Mouse (Mus musculus) lung, embryonic 15.5 days (tissue): ENCODE data around the gene Mcl1. TPM values are rescaled to one million over a fixed set of nuclear protein-coding genes. Genes with fewer than 3 reads are reported as not detected.
A peak's percentile ranks its signal among the peaks of the same experiment; 100 is the strongest.

Experiments used
- ATAC-seq: fragments of 200-750 bp; cut with Nextera tagmentation; 2 replicates; pipeline ENCODE4 v1.8.0; 2017; ENCODE audit warnings: moderate number of reproducible peaks, borderline replicate concordance; ENCODE audit not compliant: low FRiP score, low TSS enrichment; ENCODE audit errors: extremely low read depth
- H3K27ac ChIP-seq: fragments of 300-500 bp; sonication (generic); 2 replicates; pipeline ENCODE4 v1.5.1; 2015; ENCODE audit warnings: moderate library complexity, mild to moderate bottlenecking, inconsistent platforms
- H3K27me3 ChIP-seq: fragments of 300-500 bp; sonication (generic); 2 replicates; pipeline ENCODE4 v1.6.1; 2015; ENCODE audit warnings: inconsistent platforms
- H3K36me3 ChIP-seq: fragments of 300-500 bp; sonication (generic); 2 replicates; pipeline ENCODE4 v1.6.1; 2015; ENCODE audit warnings: inconsistent platforms
- H3K4me1 ChIP-seq: fragments of 300-500 bp; sonication (generic); 2 replicates; pipeline ENCODE4 v1.6.1; 2015; ENCODE audit warnings: inconsistent platforms
- H3K4me2 ChIP-seq: fragments of 300-500 bp; sonication (generic); 2 replicates; pipeline ENCODE4 v1.6.1; 2015; ENCODE audit warnings: inconsistent platforms, mild to moderate bottlenecking, moderate library complexity
- H3K4me3 ChIP-seq: fragments of 300-500 bp; sonication (generic); 2 replicates; pipeline ENCODE4 v1.5.1; 2015; ENCODE audit warnings: mild to moderate bottlenecking, inconsistent platforms
- H3K9ac ChIP-seq: fragments of 300-500 bp; sonication (generic); 2 replicates; pipeline ENCODE4 v1.6.1; 2015; ENCODE audit warnings: inconsistent platforms
- H3K9me3 ChIP-seq: fragments of 300-500 bp; sonication (generic); 2 replicates; pipeline ENCODE4 v1.6.1; 2016; ENCODE audit warnings: inconsistent platforms
- WGBS: fragments of 180-500 bp; shearing (Covaris S2); methylation state at CpG from one replicate; pipeline ENCODE4 v1.1.7; 2015; 5-methylcytosine and 5-hydroxymethylcytosine counted together
- polyA plus RNA-seq: library from polyadenylated mRNA; unstranded; fragments of >200 nt; fragmentation: Nextera tagmentation; extraction: Ambion mirVana; gene quantifications from 2 replicates; pipeline ENCODE4 v1.2.1, GENCODE M21; 2015

The Mcl1 gene
- polyA plus RNA-seq, 1 experiment from 2014 or later, result 64.5 TPM

- H3K27ac ChIP-seq, result peak overlapping the region; percentile 95
- H3K27me3 ChIP-seq, result no peaks in the 10 kb centered on the region
- WGBS, result 34% methylated on average over 3 of the region's 3 CpGs
- ATAC-seq, result no peak
- no peaks in the 10 kb centered on the region for H3K9me3 ChIP-seq
- H3K36me3 ChIP-seq, result peaks cover 12% of the 10 kb centered on the region; the same call in 1 of the 2 replicates
- peak overlapping the region; percentile 40; the same call in 1 of the 2 replicates for H3K4me2 ChIP-seq
- peaks cover 73% of the 10 kb centered on the region for H3K4me1 ChIP-seq
- H3K4me3 ChIP-seq, result no peak overlapping the region
- H3K9ac ChIP-seq, result 0 out of 2 replicates have a peak overlapping the region, but pooled peaks have one; percentile 0
These were observed 13.9 kb downstream of the Mcl1 start for GRCm38 (mm10) chr3:95672461-95672860.

- Histone ChIP-seq H3K9ac (peak overlapping the region; percentile 11; the same call in 1 of the 2 replicates), H3K36me3 (peaks cover 12% of the 10 kb centered on the region; the same call in 1 of the 2 replicates), H3K4me2 (peak overlapping the region; percentile 40), H3K9me3 (no peaks in the 10 kb centered on the region), H3K4me3 (no peak overlapping the region; the same call in 1 of the 2 replicates), H3K27ac (peak overlapping the region; percentile 95), H3K4me1 (peaks cover 67% of the 10 kb centered on the region), H3K27me3 (no peaks in the 10 kb centered on the region)
- 22% methylated on average over 10 of the region's 10 CpGs for WGBS
- ATAC-seq, result no peak
These were observed 14.5 kb downstream of the Mcl1 start for GRCm38 (mm10) chr3:95672861-95673706.

GRCm38 (mm10) chr3:95673707-95674211 lies 15.2 kb downstream of the Mcl1 start:
- no peak for ATAC-seq
- H3K4me2 ChIP-seq, result peak overlapping the region; percentile 40
- peak overlapping the region; percentile 11; the same call in 1 of the 2 replicates for H3K9ac ChIP-seq
- peak overlapping the region; percentile 95 for H3K27ac ChIP-seq
- H3K27me3 ChIP-seq, result no peaks in the 10 kb centered on the region
- peaks cover 60% of the 10 kb centered on the region for H3K4me1 ChIP-seq
- peaks cover 12% of the 10 kb centered on the region; the same call in 1 of the 2 replicates for H3K36me3 ChIP-seq
- WGBS, result 11% methylated on average over 11 of the region's 11 CpGs
- no peak overlapping the region; the same call in 1 of the 2 replicates for H3K4me3 ChIP-seq
- no peaks in the 10 kb centered on the region for H3K9me3 ChIP-seq

GRCm38 (mm10) chr3:95674236-95674635 lies 15.6 kb downstream of the Mcl1 start:
- ATAC-seq, result peak; percentile 77
- Histone ChIP-seq H3K27me3 (no peaks in the 10 kb centered on the region), H3K4me3 (no peak overlapping the region), H3K36me3 (peaks cover 12% of the 10 kb centered on the region; the same call in 1 of the 2 replicates), H3K9me3 (no peaks in the 10 kb centered on the region), H3K4me2 (peak overlapping the region; percentile 40), H3K9ac (no peak overlapping the region), H3K27ac (peak overlapping the region; percentile 95), H3K4me1 (peaks cover 59% of the 10 kb centered on the region)
- 4% methylated on average over 2 of the region's 2 CpGs for WGBS

- WGBS, result 4% methylated on average over 6 of the region's 6 CpGs
- H3K9ac ChIP-seq, result peak overlapping the region; percentile 2; the same call in 1 of the 2 replicates
- H3K4me1 ChIP-seq, result peaks cover 59% of the 10 kb centered on the region
- H3K36me3 ChIP-seq, result 0 out of 2 replicates have a peak, but pooled peaks cover 9% of the 10 kb centered on the region
- H3K9me3 ChIP-seq, result no peaks in the 10 kb centered on the region
- no peaks in the 10 kb centered on the region for H3K27me3 ChIP-seq
- peak overlapping the region; percentile 30 for H3K4me2 ChIP-seq
- H3K4me3 ChIP-seq, result no peak overlapping the region
- peak overlapping the region; percentile 95 for H3K27ac ChIP-seq
- ATAC-seq, result peak; percentile 32; the same call in 1 of the 2 replicates
These were observed 16.2 kb downstream of the Mcl1 start for GRCm38 (mm10) chr3:95674812-95675211.

- Histone ChIP-seq H3K4me3 (no peak overlapping the region), H3K4me2 (peak overlapping the region; percentile 30), H3K4me1 (peaks cover 61% of the 10 kb centered on the region), H3K27me3 (no peaks in the 10 kb centered on the region), H3K27ac (peak overlapping the region; percentile 95), H3K9ac (peak overlapping the region; percentile 2), H3K36me3 (0 out of 2 replicates have a peak, but pooled peaks cover 8% of the 10 kb centered on the region), H3K9me3 (no peaks in the 10 kb centered on the region)
- peak; percentile 65 for ATAC-seq
- 10% methylated on average over 8 of the region's 8 CpGs for WGBS
These were observed 16.9 kb downstream of the Mcl1 start for GRCm38 (mm10) chr3:95675301-95676092.

- 61% methylated on average over 14 of the region's 15 CpGs for WGBS
- Histone ChIP-seq H3K4me3 (no peak overlapping the region), H3K36me3 (no peaks in the 10 kb centered on the region), H3K27me3 (no peaks in the 10 kb centered on the region), H3K9ac (no peak overlapping the region), H3K4me1 (peaks cover 64% of the 10 kb centered on the region), H3K9me3 (no peaks in the 10 kb centered on the region), H3K27ac (peak overlapping the region; percentile 95; the same call in 1 of the 2 replicates), H3K4me2 (no peak overlapping the region)
- ATAC-seq, result no peak
These were observed 18.3 kb downstream of the Mcl1 start for GRCm38 (mm10) chr3:95676745-95677419.

GRCm38 (mm10) chr3:95677420-95678090 lies 19.0 kb downstream of the Mcl1 start:
- H3K27ac ChIP-seq, result no peak overlapping the region

GRCm38 (mm10) chr3:95679551-95679950 lies 21.0 kb downstream of the Mcl1 start:
- Histone ChIP-seq H3K27ac (no peak overlapping the region), H3K4me1 (peaks cover 42% of the 10 kb centered on the region), H3K4me2 (no peak overlapping the region), H3K36me3 (no peaks in the 10 kb centered on the region), H3K9ac (no peak overlapping the region), H3K9me3 (no peaks in the 10 kb centered on the region), H3K27me3 (no peaks in the 10 kb centered on the region), H3K4me3 (no peak overlapping the region)
- ATAC-seq, result no peak
- WGBS, result 87% methylated on average over 8 of the region's 8 CpGs

More at GRCm38 (mm10) chr3:95677420-95678090, 19.0 kb downstream of the Mcl1 start:
- H3K4me3 ChIP-seq, result no peak overlapping the region
- H3K4me1 ChIP-seq, result peaks cover 58% of the 10 kb centered on the region
- H3K9me3 ChIP-seq, result no peaks in the 10 kb centered on the region
- ATAC-seq, result no peak
- H3K9ac ChIP-seq, result no peak overlapping the region
- H3K4me2 ChIP-seq, result no peak overlapping the region
- H3K36me3 ChIP-seq, result no peaks in the 10 kb centered on the region
- no peaks in the 10 kb centered on the region for H3K27me3 ChIP-seq
- 78% methylated on average over 19 of the region's 19 CpGs for WGBS

- no peaks in the 10 kb centered on the region for H3K36me3 ChIP-seq
- no peaks in the 10 kb centered on the region for H3K9me3 ChIP-seq
- H3K4me3 ChIP-seq, result no peak overlapping the region
- no peak overlapping the region for H3K27ac ChIP-seq
- ATAC-seq, result no peak
- H3K27me3 ChIP-seq, result no peaks in the 10 kb centered on the region
- H3K4me1 ChIP-seq, result peaks cover 39% of the 10 kb centered on the region
- H3K9ac ChIP-seq, result no peak overlapping the region
- H3K4me2 ChIP-seq, result no peak overlapping the region
- 80% methylated on average over 6 of the region's 6 CpGs for WGBS
These were observed 22.1 kb downstream of the Mcl1 start for GRCm38 (mm10) chr3:95680673-95681072.
